Mouse (Mus musculus) heart, adult 8-10 months (tissue): ENCODE measurements around the gene Arf5. TPM values are rescaled to one million over a fixed set of nuclear protein-coding genes. Genes with fewer than 3 reads are reported as not detected.

Experiments
- DNase-seq: peaks from one replicate; pipeline ENCODE4 v3.0.0; 2022; ENCODE audit warnings: low spot score
- total RNA-seq, 4 experiments: library from RNA; stranded (reverse); gene quantifications; 2 replicates each; pipeline ENCODE4 v1.2.4; 2022

Arf5 gene
- 100 to 1,000 TPM; 135 to 166 (median 152) TPM for total RNA-seq

GRCm38 (mm10) chr6:28423313-28423712, at the start of gene Arf5:
TSS of gene Arf5 (plus strand) at chr6:28423560.
- peak; percentile 92 for DNase-seq

- DNase-seq = no peak
Observed at GRCm38 (mm10) chr6:28381983-28382382, 41.4 kb upstream of the Arf5 start.

- no peak for DNase-seq
Observed at GRCm38 (mm10) chr6:28385169-28385568, 38.2 kb upstream of the Arf5 start.

- DNase-seq = no peak
Observed at GRCm38 (mm10) chr6:28389038-28389437, 34.3 kb upstream of the Arf5 start.

GRCm38 (mm10) chr6:28396051-28396852, 27.1 kb upstream of the Arf5 start:
- no peak for DNase-seq

- DNase-seq = no peak
Observed at GRCm38 (mm10) chr6:28396853-28397457, 26.4 kb upstream of the Arf5 start.

GRCm38 (mm10) chr6:28397681-28398203, 25.6 kb upstream of the Arf5 start, which contains the start of gene Zfp800:
TSS of gene Zfp800 (minus strand) at chr6:28398005.
- no peak for DNase-seq

GRCm38 (mm10) chr6:28398726-28399125, 24.6 kb upstream of the Arf5 start:
- no peak for DNase-seq

- no peak for DNase-seq
Observed at GRCm38 (mm10) chr6:28399791-28400190, 23.6 kb upstream of the Arf5 start.

- DNase-seq = peak; percentile 61
Observed at GRCm38 (mm10) chr6:28410053-28410452, 13.3 kb upstream of the Arf5 start.

GRCm38 (mm10) chr6:28411236-28411635, 12.1 kb upstream of the Arf5 start:
- no peak for DNase-seq

GRCm38 (mm10) chr6:28416981-28417380, 6.4 kb upstream of the Arf5 start:
- DNase-seq = peak; percentile 60

- DNase-seq = peak; percentile 91
Observed at GRCm38 (mm10) chr6:28418449-28418848, 4.9 kb upstream of the Arf5 start.

- no peak for DNase-seq
Observed at GRCm38 (mm10) chr6:28419673-28420072, 3.7 kb upstream of the Arf5 start.

GRCm38 (mm10) chr6:28420361-28420760, 3.0 kb upstream of the Arf5 start:
- DNase-seq = no peak

GRCm38 (mm10) chr6:28420865-28421264, 2.5 kb upstream of the Arf5 start:
- DNase-seq = no peak

GRCm38 (mm10) chr6:28421469-28422000, 1.8 kb upstream of the Arf5 start:
- peak; percentile 96 for DNase-seq

- DNase-seq = no peak
Observed at GRCm38 (mm10) chr6:28422651-28423290, 589 bp upstream of the Arf5 start.

- DNase-seq = peak; percentile 47
Observed at GRCm38 (mm10) chr6:28423767-28424695, 671 bp downstream of the Arf5 start.

GRCm38 (mm10) chr6:28425019-28425418, 1.7 kb downstream of the Arf5 start:
- DNase-seq = no peak
